Mouse (Mus musculus) thymus, postnatal 25 days (tissue): ENCODE measurements around the gene Zdhhc8.

Source experiments
- DNase-seq: peaks from one replicate; pipeline ENCODE4 v3.0.0; 2022

The Zdhhc8 gene

DNA sequence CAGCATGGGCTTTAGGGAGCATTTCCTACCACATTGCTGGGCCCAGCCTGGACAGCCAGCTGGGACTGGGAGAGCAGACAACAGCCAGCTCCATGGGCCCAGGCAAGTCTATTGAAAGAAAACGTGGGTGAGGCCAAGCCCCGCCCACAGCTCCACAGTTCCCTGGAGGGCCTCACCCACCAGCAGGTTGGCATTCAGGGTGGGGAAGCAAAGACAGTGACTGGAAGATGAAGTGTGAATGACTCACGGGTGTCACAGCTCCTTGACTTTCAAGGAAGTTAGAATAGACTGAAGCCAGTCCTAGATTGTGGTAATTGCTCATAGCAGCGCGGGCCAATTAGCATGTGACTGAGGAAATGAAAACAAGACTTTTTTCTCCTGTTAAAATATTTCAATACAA is 39.9 kb downstream of the Zdhhc8 start:
- DNase-seq = no peak

DNA sequence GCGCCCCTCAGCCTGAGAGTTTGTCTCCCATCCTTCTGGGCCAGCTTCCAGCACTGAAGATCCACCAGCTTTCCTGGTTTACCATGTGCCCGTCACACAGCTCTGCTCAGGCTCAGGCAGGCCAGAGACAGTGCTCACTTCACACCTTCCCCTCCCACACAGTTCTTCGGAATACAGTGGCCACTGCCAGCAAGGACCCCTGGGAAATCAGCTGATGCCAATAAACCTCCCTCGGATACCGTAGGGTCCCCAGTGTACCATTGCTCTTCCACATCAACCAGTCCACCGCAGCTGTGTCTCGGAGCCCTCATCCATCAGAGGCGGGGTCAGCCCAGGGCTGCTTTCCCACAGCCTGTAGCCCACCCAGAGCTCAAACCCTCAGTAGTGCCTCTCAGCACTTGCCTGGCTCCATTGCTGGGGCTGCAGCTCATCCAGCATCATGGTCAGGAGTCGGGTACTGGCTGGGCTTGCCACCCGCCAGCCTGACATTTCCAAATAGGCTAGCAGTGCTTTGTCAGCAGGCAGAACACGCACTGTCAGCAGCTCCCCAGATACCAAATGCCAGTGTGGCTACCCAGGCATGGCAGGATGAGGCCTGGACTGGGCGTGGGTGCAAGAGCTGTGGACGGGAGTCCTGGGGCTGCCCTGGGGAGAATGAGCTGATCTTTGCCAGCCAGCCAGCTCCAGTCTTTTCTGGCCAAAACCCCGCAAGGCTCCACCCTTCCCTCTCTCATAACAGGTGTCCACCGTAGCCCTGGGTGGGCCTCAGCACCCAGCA is 40.5 kb downstream of the Zdhhc8 start:
- no peak for DNase-seq

DNA sequence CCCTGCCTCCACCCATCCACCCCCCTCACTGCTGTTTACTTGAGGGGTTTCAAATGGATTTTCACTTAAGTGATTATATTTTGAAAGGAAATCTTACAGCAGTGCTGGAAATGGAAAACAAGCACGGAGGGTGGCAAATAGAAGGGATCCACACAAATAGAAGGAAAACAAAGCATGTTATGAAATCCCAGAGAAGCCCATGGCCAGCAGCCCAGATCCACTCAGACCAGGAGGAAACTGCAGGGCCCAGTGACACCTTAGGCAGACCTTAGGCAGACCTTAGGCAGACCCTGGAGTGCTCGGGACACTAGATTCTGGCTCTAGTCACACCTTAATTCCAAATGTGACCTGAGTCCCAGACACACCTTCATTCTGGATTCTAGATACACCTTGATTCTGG is 43.9 kb downstream of the Zdhhc8 start:
- no peak for DNase-seq

DNA sequence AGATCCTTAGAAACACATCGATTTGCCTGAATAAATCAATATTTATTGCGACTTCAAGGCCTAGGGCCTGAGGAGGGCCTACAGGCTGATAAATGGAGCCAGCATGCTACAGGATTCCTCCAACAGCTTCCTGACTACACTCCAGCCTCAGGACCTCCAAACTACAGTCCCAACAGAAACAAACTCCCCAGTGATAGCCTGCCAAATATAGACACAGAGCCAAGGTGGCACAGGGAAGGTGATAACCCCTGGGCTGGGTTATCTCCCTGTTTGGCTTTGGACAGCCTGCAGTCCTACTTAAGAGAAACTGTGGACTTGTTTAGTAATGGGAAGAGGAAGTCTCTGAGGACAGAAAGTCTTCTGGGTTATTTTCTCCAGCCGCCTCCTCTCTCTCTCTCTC is 47.7 kb downstream of the Zdhhc8 start:
- DNase-seq = no peak

DNA sequence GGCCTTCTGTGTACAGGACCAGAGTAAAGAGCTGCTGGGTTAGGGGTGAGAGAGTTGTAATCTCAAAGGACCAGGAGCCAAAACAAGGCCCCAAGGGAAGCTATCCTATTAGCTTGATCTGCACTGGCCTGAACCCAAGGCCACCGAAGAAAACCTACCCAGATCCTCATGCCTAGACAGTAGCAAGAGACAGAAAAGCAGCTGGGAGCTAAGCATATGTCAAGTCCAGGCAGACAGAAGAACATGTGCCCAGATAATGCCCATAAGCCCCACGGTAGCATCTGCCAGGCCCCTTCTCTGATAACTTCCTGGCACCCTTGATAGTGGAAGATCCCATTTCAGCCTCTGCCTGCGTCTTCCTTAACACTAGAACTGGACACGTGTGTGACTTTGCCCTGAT is 48.1 kb downstream of the Zdhhc8 start:
- no peak for DNase-seq

DNA sequence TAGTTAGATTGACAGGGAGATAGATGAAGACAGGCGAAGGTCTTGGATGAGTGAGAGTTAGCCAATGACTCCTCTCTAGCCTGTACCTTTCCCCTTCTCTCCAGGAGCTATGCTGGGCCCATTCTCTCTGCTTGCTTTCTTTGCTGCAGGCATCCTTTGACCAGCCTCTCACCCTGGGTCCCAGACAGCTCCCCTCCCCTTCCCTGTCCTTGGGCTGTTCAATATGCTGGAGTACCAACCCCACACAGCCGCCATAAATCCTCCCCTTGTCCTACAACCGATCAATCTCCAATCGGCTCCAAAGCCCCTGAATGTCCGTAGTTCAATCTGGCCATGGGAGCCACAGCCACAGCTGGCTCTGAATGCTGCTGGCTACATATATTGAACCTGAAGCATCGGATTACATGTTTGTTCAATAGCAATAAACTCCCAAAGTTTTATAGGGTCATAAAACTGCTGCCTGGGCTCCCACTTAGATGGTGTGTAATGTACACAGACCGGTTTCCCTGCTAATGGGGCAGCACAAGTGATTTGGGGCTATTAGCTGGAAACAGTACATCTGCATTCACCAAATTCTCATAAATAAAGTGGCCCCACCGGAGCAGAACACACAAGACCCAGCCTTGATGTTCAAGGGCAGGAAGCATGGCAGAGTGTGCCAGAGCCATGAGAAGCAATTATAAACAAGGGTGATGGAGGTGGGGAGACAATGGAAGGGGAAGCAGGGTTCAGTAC is 49.1 kb downstream of the Zdhhc8 start:
- DNase-seq = no peak

DNA sequence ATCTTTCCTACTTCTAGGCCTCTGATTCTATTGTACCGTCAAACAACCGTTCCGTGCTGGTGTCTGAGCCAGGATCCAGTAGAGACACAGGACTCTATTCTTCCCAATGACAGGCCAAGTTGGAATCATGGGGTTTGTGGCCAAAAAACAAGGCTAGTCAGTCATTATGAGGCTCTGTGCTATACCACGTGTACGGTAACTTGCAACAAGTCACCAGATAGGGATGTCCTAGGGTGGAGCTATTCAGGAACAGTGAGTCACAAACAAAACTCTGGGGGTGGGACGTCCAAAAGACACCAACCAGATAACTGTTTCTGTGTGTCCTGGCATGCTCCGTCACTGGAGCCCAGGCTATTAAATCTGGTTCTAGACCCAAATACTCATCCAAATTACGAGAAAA is 52.2 kb downstream of the Zdhhc8 start:
- no peak for DNase-seq

DNA sequence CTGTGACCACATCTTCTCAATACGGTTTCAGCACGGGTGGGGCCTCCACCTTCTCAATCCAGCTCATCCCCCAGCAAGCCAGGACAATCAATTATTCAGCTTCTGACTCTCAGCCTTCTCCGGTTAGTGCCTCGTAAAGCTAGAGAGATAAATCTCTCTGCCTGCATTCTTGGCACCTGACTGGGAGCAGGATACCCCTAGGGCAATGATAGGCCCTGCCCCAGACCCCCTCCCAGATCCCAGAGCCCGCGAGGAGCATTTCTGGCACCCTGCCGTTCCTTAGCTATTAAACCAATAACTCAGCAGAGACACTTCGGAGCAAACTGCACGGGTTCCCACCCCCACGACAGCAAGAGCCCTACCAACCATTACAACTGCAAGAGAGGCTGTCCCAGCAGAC is 53.5 kb downstream of the Zdhhc8 start:
- no peak for DNase-seq

DNA sequence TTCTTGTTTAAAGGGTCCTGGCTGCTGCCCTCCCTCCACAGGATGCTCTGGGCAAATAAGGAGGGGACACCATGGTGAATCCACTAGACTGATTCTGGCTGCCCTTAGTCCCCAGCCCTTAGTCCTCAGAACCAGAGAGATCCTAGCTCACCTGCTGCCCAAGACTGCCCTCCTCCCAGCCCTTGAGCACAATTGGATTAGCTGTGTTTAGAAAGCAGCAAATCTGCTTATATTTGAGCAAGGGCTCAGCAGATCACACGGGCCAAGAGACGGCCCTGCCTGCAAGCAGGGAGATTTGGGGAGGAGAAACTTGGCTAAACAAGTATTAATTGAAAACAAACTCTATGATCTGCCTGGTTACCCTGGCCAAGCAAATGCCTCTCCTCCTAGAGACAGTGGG is 55.3 kb downstream of the Zdhhc8 start:
- no peak for DNase-seq

DNA sequence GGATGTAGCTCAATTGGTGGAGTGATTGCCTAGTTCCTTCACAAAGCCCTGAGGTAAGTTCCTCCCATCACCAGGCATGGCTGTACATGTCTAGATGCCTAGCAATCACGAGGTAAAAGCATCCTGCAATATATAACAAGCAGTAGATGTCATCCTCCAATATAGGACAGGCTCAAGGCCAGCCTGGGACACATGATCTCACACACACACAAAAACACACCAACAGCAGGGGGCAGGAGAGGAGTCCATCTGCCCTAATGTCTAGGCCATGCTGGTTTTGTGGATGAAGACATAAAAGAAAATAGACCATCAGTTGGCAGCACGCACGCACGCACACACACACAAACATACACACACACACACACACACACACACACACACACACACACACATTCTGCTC is 58.2 kb downstream of the Zdhhc8 start:
- no peak for DNase-seq

DNA sequence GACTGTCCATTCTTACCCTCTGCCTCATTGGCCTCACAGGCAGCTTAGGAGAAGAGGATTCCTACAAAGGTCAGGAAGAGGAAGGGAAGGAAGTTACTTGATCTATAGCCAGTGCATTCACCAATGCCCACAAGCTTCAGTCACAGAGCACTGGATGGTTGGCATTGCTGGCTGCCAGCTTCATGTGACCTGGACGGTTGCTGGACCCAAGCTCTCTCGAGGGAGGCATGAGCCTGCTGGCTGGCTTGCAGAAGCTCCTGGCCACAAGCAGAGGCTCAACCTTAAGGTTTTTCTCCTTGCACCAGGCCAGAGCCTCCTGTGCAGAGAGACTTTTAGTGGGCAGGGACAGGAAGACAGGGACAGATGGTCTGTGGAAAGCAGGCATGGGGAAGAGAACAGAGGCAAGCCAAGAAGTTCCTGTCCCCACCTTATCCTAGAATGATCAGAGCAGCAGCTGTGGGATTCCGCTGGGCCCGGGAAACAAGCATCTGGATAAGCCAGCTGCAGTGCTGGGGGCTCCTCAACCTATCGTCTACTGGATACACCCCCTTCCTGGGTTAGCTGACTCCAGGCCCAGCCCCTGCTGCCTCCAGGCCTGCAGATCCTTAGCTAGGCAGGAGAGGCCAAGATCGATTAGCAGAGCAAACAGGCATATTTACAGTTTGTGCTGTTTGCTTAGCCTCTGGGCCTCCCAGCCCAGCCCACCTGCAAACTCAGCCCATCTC is 59.0 kb downstream of the Zdhhc8 start:
- DNase-seq = no peak

DNA sequence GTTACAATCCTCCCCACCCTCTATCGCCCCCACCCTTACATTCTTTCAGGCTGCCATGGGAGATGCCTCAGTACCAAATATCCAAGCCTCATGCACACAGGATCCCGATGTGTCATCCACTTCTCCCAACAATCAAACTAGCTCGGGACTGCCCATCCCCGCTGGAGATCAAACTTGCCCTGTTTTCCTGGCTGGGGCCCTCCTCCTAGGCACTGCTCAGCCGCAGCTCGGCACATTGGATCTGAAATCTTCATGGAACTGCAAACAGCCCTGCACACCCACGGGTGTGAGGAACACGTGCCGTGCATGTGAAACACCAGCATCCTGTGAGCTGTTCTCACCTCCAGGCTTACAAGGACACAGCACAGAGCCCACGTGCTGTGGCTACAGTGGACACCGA is 61.1 kb downstream of the Zdhhc8 start:
- no peak for DNase-seq

DNA sequence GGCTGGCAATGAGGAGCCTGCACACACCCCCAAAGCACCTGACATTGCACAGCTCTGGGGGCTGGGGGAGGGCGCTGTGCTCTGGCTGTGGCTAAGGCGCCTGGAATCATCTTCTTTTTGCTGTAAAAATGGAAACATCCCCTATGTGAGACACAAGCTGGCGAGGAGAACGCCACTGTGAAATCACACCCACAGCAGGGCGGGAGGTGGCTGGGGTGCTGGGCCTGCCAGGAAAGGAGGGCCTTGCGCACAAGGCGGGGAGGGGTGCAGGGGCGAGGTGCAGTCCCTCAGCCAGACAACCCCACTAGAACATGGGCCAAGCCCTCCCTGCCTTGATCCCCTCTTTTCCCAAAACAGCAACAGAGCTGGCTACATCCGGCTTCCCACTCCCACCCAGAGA is 61.7 kb downstream of the Zdhhc8 start:
- DNase-seq = no peak

DNA sequence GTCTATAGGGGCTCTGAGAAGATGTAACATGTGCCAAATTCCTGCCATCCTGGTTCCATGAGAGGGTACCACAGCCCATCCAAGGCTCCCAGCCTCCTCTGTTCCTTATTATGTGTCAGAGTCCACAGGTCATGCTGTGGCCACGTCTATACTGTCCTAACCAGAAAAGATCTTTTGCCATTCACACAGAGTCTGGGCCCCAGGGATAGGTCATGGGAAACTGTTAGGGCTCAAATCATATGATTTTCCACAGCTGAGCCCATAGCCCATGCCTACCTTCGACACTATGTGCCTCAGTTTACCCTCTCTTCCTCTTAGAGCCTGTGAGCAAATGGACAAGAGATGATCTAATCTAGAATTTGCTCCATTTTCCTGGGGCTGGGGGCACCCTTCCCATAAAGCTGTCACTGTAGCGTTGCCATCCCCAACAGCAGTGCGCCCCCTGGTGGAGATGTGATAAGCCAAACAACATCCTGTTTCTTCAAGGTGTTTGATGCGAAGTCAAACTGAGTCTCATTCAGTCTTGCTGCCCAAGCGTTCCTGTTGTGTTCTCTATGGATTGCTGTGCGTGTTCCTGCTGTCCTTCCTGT is 62.6 kb downstream of the Zdhhc8 start:
- DNase-seq = peak; percentile 84
